Mouse (Mus musculus) yolk sac, embryonic 10.5 days (tissue): ENCODE measurements around the gene Tspan5.

Experiments
- DNase-seq: peaks from one replicate; pipeline ENCODE4 v3.0.0-alpha.2; 2017; ENCODE audit warnings: low spot score

The Tspan5 gene

DNA sequence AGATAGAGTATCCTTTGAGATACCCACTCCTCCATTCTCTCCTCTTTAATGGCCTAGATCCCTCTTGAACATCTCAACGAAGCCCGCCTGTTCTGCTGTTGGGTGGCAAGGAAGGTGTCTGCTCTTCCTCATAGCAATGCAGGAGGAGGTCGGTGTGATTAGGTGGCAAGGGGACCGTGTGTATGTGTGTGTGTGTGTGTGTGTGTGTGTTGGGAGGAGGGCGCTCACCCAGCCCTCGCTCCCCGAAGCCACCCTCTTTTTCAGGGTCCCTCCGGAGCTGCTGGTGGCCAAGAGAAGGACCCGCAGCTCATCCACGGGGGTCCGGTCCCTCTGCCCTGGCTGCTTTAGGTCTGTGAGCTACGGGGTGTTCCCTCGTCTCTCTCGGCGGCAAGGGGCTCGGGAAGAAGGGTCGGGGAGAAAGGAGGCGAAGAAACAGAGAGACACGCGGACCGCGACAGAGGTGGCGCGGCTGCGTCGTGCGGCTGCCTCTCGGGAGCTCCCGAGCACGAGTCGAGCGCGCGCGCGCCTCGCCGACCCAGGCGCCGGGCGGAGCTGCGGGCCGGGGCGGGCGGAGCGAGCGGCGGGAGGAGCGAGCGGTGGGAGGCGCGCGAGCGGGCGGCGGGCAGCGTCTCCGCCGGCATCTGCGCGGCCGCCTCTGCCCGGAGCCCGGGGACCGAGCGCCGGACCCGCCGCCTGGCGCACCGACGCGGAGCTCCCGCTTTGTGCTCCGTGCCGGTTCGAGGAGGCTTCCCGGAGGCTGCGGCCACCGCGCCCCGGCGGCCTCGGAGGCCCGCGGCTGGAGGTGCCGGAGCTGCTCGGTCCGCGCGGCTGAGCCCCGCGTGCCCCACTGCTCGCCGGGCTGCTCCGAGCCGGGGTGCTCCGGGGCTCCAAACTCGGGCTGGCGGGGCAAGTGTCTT, at the start of gene Tspan5:
TSS of gene Tspan5 (plus strand) at position 547 of the 917 bp plus-strand sequence.
- peak; percentile 62 for DNase-seq

DNA sequence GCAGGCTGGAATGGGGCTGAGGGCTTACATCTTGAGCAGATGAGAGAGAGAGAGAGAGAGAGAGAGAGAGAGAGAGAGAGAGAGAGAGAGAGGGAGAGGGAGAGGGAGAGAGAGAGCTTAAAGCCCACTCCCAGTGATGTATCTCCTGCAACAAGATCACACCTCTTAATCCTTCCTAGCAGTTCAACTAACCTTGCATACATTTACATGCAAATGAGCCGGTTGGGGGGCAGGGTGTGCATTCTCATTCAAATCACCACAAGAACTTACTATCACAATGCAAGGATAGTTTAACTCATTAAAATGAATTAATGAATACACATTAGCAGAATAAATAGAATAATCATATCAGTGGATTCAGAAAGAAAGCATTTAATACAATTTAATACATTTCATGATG, 49.7 kb upstream of the Tspan5 start:
- no peak for DNase-seq

DNA sequence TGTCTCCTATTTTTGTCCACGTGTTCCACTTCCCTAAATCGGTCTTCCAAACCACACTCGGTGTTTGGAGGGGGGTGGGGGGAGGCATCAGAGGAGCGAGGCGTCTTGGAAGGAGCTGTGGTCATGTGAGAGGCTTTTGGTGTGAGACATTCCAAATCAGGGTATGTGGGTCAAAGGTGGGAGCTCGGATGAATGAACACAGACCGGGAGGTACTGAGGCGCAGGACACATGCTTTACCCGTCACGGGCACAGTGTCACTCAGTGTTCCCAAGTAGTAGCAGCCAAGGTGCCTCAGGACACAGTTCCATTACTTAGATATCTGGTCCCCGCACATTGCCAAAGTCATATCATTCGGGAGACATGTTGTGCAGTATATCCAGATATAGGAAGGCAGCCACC, 38.6 kb upstream of the Tspan5 start:
- no peak for DNase-seq

DNA sequence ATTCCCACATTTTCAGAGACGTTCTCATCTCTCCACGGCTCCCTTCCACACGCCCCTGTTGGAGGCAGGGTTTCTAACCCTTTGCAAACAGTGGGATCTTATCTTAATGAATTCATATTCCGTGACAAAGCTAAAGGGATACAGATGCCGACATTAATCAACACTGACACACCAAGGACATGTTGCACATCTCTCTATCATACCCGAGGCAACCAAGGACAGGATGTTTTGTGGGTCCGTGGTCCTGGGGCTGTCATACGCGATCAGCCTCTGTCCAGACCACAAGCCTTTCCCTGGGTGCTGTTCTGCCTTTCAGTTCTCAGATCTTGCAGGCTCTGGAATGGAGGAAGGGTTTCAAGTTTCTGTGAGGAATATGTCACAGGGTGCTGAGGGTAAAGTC, 37.5 kb upstream of the Tspan5 start:
- DNase-seq: no peak

DNA sequence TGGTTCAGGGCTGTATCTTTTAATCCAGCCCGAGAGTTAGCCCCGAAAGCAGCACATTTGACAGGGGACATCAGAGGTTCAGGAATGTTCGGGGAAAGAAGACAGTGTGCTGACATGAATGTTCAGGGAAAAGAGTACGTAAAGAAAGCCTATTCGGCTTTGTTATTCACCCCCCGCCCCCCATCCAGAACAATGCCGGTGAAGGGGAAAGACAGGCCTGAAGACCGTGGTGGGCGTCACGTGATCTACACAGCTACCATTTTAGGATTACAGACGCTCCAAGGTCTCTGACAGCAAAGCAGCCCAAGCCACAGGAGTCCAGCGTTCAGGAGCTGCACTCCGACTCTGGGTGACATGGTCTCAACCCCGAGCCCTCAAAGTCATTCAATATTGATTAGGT, 36.1 kb upstream of the Tspan5 start:
- DNase-seq: no peak

DNA sequence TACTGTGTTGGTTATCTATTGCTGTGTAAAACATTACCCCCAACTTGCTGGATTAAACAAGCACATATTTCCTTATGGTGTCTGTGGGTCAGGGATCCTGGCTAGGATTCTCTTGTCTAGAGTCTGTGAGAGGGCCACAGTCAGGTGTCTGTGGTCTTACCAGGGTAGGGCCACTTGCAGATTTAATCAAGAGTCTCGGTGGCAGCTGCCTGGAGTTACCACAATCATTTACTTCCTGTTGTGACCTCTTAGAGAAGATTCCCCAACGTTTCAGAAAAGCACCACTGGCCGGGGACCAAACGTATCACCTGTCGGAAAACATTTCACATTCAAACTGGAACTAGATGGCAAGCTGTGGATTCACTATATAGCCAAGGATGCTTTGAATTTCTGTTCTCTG, 32.8 kb upstream of the Tspan5 start:
- no peak for DNase-seq

DNA sequence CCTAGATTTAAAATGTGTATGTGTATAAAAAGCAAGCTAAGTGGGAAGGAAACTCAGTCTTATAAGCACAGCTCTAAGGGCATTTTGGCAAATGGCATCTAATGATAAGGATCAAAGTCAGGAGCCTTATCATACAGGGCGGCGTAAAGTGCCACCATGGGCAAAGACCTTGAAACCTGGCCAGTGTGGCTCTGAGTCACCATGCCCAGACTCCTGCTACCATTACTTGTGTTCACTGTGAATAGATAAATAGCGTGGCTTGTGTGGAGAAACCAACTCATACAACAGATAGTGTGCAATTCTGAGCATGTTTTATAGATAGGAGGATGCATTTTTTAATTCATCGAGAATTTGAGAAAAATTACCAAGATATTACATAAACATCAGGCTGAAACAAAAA, 30.0 kb upstream of the Tspan5 start:
- DNase-seq: no peak

DNA sequence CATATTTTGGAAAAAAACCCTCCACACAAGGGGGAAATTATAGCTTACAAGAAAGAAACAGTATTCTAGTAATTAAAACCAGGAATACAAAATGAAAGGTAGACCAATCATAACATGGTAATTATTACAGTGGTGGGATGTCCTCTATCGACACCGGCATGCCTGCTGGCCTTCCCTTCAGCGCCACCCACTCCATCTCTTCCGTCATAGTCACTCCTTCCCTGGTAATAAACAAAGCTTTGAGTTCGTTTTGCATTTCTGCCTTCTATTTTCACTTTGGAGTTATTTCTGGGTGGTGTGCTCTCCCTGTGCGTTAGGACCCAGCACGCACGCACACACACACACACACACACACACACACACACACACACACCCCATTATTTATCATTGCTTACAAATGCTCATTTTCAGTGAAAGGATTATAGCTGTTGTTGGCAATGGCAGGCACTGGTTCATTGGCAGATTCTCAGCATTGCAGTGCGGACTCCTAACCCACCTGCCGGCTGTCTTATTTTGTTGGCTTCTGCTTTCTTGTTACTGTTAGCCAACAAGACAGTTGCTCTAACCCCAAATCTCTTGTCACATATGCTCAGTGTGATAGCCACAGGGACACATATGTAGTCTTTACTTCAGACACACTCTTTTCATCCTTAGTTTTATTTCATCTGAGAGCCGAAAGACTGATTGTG, 29.4 kb upstream of the Tspan5 start:
- DNase-seq: no peak

DNA sequence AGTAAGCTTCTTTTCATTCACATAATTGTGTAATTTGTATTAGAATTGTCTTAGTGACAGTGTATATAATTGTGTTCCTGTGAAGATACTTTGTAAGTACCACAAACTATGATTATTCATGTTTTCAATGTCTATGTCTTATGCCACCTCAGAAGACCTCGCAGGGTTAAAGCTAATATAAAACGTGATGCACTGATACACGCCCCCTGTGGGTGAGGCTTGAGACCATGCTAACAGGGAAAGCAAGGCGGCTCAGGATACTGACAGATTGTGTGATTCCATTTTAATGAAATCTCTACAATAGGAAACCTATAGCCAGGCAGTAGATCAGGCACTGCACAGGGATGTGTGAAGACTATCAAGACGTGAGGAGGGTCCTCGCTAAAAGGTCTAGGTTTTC, 28.9 kb upstream of the Tspan5 start:
- no peak for DNase-seq

DNA sequence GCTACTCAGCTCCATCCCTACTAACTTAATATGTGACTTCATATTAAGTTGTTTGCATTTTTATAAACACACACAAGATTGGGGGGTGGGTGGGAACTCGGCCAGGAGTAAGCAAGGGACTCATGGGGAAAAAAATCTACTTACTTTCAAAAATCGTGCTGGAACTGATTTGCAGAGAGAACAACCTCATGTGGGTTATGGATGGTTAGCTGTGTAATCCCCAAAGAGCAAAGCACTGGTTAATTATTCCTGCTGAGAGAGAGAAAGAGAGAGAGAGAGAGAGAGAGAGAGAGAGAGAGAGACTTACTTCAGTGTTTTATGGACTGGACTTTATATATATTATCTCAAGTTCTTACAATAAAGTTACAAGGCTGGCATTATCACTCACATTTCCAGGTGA, 27.2 kb upstream of the Tspan5 start:
- DNase-seq: no peak

DNA sequence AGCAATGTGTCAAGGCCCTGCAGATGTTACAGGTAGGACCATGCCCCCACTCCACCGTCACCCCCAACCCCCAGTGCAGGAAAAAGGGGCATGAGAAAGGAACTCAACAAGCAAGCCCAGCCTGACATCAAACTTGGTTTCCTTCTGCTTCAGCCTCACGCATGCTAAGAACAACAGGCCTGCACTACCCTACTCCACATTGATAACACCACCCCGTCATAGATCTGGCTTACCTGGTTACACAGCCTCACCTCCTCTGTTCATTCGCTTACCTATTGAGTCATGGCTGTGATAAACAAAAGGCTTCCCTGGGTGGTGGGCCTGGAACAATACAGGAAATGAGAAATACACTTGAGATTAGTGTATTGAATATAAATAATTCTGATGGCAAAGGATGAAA, 26.8 kb upstream of the Tspan5 start:
- no peak for DNase-seq

DNA sequence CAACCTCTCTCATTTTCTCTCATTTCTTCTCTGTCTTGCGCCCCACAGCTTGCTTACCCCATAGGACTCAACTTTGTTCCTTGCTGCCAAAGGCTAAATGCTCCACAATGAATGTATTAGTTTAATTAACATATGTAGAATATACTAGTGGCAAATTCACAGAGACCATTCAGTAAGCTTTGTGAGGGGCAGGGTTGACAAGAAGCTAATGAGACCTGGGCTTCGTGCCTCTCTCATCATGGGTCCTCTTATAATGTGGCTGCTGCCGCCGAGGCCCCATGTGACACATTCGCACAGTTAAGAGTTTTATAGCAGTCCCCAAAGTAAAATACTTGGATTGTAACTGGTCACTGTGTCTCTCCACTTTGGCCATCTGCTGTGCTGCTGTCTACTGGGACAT, 25.0 kb upstream of the Tspan5 start:
- no peak for DNase-seq

DNA sequence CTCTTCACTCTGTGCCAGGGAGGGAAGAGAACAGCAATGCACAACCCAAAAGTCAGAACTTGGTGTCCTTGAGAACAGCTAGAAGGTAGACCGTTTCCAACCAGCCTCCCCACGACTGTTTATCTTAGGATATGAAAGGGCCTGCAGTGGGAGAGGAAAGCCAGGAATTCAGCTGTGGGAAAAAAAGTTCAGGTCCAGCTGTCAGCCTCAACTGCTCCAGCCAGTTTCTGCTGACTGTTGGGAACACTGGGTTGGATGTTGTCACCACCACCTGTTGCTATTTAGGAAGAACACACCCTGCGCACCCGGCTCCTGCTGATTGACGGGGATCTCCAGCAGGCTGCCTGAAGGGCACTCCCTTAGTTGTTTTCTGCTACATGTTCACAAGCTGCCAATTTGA, 19.8 kb upstream of the Tspan5 start:
- no peak for DNase-seq

DNA sequence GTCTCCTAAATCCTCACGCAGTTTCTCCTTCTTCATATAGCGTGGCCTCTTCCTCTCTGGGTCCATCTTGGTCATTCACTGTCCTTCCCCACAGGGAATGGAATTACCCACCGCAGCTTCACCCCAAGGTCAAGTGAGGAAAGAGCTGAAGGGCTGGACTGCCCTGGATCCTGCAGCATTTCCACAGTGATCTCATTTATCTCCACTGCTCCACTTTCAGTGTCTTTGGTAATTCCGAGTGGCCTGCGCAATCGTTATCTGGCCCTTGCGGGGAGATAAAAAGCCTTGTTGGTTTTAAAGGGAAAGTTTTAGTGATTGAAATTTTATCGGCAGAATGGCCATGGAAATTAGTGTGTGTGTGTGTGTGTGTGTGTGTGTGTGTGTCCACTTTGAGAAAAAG, 14.4 kb upstream of the Tspan5 start:
- DNase-seq: no peak

DNA sequence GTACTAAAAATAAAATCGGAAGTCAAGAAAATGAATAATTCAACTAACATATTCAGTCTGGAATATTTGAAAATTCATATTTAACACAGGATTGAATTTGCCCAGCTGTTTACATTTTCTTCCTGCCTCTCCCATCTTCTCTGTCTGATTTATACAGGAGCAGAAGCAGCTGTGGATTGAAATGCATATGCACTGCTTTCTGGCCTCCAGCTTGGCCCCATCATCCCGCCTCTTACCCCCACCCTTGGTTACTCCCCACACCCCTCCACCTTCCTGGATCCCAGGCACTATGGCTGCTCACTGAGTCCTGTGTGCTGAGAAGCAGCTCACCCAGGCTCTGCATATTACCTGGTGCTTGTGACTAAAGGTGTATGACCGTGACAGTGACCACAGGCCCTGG, 13.2 kb upstream of the Tspan5 start:
- no peak for DNase-seq

DNA sequence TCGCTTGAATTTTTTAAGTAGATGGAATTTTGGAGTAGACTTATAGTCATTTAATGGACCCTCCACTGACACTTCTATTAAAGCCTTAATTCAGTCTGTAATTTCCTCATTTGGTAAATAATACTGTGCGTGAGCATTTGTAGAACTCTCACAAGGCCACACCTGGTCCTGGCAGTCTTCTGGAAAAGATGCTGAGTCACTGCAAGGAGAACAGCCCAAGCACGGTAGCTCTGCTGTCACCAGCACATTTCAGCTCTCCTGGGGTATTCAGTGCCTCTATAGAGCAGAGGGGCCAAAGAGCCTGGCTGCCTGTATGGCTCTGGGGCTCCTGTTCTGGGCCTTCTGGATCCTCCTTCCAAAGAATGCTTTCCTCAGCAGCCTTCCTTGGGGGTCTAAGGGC, 11.2 kb upstream of the Tspan5 start:
- no peak for DNase-seq

DNA sequence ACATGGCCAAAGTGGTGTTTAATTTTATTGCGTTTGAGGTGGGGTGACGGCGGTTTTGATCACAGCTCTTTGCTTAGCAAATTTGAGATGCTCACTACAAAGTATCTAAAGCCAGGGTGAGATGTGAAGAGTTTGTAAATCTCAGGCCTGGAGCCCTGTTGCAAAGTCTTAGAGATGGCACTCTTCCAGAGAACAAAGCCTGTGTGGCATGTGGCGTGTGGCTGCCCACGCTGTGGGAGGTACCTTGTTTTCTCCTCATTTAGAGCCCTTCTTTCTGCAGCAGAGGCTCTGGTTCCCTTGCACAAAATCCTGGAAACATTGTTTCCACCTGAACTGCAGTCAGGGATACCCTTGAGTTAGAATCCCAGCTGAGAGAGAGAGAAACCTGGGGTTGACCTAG, 6.2 kb upstream of the Tspan5 start:
- no peak for DNase-seq

DNA sequence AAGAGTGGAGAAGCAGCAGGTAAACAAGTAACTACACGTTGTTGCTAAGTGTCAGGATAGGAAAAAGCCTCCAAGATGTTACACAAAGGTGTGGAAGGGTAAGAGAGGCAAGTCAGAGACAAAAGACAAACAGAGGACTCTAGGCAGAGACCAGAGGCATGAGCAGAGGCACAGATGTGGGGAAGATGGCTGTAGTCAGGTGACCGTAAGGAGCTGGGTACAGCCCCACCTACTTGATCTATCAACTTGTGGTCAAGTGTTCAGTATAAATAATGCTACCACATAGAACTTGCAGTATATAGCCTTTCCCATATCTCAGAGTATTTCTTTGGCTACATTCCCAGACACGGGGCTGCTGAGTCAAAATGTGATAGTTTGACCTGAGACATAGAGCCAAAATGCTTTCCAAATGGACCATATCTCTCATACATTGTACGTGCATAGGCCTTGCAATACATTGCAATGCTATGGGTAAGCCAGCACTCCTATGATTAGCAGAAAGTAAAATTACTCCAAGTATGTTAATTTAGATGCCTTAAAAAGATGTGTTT, 2.8 kb upstream of the Tspan5 start:
- no peak for DNase-seq

DNA sequence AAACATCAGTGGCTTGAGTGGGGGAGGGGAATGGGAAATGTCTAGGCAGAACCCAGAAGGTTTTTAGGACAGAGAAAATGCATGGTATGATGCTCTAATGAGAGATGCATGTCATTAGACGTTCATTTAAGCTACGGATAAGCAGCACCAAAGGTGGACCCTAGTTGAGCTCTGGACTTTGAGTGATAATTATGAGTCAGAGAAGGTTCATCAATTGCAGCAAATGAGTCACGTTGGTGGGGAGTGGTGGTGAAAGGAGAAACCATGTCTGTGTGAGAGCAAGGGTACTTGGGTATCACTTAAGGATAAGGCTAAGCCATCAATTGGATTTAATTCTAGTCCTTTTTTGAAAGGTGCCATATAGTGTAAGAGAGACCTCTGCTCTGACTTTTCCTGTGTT, 1.7 kb upstream of the Tspan5 start:
- DNase-seq: no peak

DNA sequence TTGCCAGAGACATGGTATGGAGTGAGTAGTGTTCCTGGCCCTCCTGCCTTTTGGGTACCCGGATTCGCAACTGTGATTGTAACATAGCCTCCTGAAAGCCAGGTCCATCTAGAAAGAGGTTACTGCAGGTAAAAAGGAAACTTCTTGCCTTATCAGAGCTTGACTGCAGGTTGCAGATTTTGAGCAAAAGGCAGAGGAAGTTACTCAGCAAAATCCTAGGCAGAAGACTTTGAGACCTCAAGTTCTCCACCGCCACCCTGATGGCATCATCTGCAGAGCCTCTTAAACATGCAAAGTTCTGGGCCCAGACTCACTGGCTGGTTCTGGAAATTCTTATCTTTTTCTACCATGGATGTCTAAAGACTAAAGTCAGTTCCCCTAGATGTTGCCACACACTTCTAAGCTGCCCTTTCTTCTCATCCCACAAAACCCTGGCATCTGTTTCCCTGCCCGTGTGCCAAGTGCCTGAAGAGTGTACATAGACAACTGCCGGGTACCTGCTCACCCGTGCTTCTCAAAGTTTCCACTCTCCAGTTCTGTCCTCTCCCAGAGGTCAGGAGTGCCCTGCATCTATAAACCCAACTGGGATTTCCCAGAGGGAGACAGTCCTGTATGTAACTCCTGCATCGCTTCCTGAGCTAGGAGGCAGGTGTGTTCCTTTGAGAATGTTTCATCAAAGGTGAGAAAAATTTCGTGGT, 1.0 kb upstream of the Tspan5 start:
- no peak for DNase-seq

DNA sequence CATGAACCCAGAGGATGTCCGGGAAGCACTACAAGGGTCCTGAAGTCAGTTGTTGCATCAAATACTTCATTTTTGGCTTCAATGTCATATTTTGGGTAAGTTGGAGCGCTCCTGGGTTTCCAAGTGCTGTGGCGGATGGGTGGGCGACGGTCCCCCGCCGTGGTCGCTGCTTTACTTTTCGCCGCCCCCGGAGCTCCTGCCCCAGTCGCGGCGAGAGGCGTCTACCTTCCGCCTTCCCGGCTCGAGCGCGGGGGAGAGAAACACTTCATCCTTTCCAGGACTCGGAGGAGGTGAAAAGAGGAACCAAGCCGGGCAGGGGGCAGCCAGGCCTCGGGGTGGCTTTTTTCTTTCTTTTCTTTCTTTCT, 553 bp downstream of the Tspan5 start:
- DNase-seq: peak; percentile 43

DNA sequence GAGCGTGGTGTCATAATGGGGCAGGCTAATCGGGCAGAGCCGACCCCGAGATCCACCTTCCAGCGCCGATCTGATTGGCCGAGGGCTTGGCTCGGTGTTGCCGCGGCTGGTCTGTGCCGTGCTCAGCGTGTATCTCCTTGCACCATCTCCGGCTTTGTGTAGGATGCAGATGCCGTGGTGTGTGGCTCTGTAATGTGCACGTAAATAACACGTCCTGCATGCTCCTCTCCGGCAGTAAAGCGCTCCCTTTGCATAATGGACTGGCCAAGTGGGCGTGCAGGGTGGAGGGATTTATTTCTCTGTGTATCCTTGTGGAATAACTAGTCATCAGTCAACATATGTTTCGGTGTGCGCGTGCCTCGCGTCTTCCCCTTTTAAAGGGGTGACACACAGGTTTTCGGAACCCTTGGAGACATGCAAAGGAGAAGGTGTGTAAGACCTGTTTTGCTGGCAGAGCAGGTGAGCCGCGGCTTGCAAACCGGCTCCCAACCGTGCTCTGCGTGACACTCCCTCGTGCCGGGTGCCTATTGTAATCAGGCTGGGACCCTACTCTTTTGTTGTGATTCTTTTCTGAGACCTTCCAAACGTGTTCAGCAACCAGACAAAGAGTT, 1.2 kb downstream of the Tspan5 start:
- peak; percentile 64 for DNase-seq
